Mouse (Mus musculus) G1E-ER4 (cell line): ENCODE data around the gene Calr4. TPM values are rescaled to one million over a fixed set of nuclear protein-coding genes. Genes with fewer than 3 reads are reported as not detected.

Source experiments
- GATA1 ChIP-seq: IDR thresholded peaks from one replicate; pipeline ENCODE4 v1.8.0; 2012; ENCODE audit warnings: low read length, inconsistent platforms
- polyA plus RNA-seq: library from polyadenylated mRNA; stranded (reverse); fragments of >175 nt; gene quantifications from 2 replicates; pipeline ENCODE4 v1.2.3, GENCODE M21; 2012

Calr4 gene
- polyA plus RNA-seq: 0.22 and 0.48 TPM in 2 replicates

DNA sequence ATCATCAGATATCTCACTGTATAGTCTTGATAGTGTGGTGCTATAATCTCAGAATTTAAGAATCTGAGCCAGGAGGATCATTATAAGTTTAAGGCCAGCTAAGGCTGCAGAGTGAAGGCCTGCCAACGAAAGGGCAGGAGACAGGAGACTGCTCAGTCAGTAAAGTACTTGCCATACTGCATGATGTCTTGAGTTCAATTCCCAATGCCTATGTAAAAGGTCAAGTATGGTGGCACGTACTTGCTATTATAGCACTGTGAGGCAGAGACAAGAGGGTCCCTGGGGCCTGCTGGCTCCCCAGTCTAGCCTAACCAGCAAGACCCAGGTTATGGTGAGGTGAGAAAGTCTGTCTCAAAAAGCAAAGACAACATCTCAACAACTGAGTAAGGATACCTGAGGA lies at the start of gene Calr4:
Calr4 (plus strand) TSS at position 301 of the 400 bp plus-strand sequence.
- no peak for TF ChIP-seq GATA1

DNA sequence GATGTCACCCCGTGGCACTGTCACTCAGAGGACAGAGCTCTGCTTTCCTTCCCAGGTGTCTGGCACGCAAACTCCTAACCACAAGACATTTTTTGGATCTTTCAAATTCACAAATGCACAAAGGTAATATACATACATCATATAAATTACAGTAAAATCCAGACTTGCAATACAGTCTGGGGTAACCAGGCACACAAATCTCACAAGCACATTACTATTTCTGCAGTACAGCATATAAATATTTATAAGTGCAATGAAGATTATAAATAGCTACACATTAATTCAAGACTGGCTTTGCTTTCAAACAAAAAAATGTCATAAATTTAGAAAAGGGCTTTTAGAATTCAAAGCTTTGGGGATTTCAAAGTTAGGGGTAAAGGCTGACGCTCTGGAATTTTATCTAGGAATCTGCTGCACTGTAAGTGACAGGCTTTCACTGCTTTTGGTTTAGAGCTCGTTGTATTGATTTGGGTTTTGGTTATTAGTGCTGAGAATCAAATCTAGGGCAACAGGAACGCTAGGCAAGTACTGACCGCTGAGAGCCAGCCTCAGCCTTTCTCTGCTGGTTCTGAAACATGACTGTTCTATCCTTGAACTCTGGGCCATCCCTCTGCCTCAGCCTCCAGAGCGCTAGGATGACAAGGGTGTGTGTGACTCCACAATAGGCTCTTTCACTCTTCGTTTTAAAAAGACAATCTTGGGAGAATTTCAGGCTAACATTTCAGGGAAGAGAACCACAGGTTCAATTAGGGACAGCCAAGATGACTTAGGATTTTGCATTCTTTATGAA lies 48.5 kb upstream of the Calr4 start:
- no peak for TF ChIP-seq GATA1

DNA sequence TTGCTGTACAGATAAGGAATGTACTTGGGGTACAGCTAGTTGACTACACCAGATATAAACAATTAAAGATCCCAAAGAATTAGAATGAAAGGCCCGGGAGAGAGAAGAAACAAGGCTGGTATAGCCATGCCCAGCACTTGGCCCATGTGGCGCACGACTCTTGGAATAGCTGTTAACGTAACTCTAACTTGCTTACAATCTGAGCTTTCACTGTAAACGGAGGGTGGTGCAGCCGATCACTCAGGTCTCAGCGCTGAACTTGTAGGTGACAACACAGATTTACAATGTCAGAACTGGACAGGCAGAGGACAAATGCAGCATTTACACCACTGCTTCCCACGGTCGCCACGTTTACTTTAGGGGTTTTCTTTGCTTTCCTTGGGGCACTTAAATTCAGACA lies 42.7 kb upstream of the Calr4 start:
- TF ChIP-seq GATA1: no peak

GRCm38 (mm10) chr4:109193886-109194285 lies 40.4 kb upstream of the Calr4 start:
- TF ChIP-seq GATA1: no peak

- TF ChIP-seq GATA1: no peak
Measured at GRCm38 (mm10) chr4:109195900-109196629, 38.2 kb upstream of the Calr4 start.

DNA sequence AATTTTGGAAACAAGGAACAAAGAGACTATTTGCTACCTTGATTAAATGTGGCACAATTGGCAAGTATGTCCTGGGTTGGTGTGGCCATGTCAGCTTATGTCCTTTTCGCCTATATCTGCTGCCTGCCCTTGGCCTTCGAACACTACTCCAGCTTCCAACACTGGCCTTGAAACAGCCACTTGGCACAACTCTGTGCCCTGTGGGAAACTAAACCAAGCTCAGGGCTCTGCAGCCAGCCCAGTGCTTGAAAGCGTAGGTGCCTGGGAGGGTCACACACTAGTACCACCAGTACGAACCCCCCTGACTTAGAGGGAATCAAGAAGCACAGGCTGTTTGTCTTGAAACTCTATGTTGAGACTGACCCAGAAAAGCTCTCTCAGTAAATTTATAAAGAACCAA lies 35.2 kb upstream of the Calr4 start:
- TF ChIP-seq GATA1: no peak

- TF ChIP-seq GATA1: no peak
Measured at GRCm38 (mm10) chr4:109201582-109202424, 32.5 kb upstream of the Calr4 start, which contains the start of gene Osbpl9. TSS of gene Osbpl9 (minus strand) at chr4:109202272.

GRCm38 (mm10) chr4:109203931-109204330 lies 30.4 kb upstream of the Calr4 start:
- TF ChIP-seq GATA1: no peak

GRCm38 (mm10) chr4:109204416-109204815 lies 29.9 kb upstream of the Calr4 start:
- no peak for TF ChIP-seq GATA1

DNA sequence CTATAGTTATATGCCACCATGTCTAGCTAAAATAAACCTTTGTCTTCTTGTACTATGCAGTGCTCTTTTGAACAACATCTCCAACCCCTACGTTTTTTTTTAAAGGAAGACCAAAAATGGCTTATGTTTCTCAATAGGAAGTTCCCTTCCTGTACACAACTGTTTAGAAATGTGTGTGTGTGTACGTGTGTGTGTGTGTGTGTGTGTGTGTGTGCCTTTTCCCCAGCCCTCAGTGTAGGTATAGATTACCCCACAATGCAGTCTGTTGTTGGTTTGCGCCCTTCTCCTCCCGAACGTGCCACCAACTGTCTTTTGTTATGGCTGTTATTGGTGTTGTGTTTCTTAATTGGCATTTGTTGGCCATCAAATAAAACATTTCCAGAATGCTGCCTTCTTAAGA lies 26.8 kb upstream of the Calr4 start:
- no peak for TF ChIP-seq GATA1

DNA sequence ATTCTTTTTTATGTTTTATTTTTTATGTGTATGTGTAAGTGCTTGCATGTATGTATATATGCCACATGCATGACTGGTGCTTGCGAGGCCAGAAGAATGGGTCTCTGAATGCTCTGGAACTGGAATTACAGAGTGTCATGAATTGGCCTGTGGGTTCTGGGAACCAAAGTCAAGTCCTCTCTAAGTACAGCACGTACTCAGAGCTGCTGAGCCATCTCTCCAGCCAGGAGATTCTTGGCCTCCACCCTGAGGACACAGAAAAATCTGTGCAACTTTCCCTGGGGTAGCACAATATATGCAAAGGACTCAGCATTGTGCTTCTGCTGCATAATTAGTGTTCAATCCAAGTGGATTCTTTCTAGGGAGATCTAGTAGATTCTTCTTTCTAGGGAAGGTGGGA lies 24.0 kb upstream of the Calr4 start:
- TF ChIP-seq GATA1: no peak

GRCm38 (mm10) chr4:109210881-109211280 lies 23.4 kb upstream of the Calr4 start:
- no peak for TF ChIP-seq GATA1

DNA sequence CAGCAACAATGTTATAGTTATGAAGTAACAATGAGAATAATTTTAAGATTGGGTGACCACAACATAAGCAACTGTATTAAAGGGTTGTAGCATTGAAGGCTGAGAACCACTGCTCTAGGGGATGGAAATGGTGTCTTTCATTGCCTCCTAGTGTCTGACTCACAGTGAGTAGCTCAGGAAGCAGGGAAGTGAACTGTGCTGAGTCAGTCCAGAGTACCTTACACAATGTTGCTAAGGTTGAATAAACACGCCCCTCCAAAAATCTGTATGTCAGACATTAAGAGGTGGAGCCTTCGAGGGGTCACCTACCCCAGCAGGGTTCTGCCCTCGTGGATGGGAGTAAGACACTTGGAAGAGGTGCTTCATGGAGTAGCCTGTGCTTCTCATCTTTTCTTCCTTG lies 20.3 kb upstream of the Calr4 start:
- TF ChIP-seq GATA1: no peak

- no peak for TF ChIP-seq GATA1
Measured at GRCm38 (mm10) chr4:109218008-109218407, 16.3 kb upstream of the Calr4 start.

- TF ChIP-seq GATA1: no peak
Measured at GRCm38 (mm10) chr4:109220441-109220940, 13.8 kb upstream of the Calr4 start.

DNA sequence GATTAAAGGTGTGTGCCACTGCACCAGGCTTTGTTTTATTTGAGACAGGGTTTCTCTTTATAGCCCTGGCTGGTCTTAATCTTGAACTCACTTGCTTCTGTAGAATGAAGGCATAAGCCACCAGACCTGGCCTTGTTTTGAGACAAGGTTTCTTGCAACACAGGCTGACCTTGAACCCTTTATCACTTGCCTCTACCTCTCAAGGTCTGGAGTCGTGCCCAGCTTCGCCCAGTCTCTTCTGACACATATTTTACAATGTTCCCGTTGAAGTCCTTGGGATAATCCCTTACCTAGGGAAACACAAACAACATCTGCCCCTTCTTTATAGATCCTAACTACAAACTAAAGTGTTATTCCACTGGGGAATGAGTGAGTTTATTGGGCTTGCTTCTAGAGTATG lies 12.3 kb upstream of the Calr4 start:
- no peak for TF ChIP-seq GATA1
